Mouse (Mus musculus) lung, embryonic 16.5 days (tissue): ENCODE results near the gene Htra1. TPM values are rescaled to one million over a fixed set of nuclear protein-coding genes. Genes with fewer than 3 reads are reported as not detected.

Experiments
- ATAC-seq: fragments of 200-750 bp; cut with Nextera tagmentation; 2 replicates; pipeline ENCODE4 v1.8.0; 2017; ENCODE audit warnings: low read depth, mild to moderate bottlenecking, moderate library complexity
- H3K27ac ChIP-seq: fragments of 300-500 bp; sonication (generic); 2 replicates; pipeline ENCODE4 v1.5.1; 2014; ENCODE audit warnings: mild to moderate bottlenecking, control low read depth, low read length
- H3K27me3 ChIP-seq: fragments of 300-500 bp; sonication (generic); 2 replicates; pipeline ENCODE4 v1.6.1; 2014; ENCODE audit warnings: low read depth, low read length, mixed read lengths; ENCODE audit not compliant: control insufficient read depth, insufficient read depth
- H3K36me3 ChIP-seq: fragments of 300-500 bp; sonication (generic); 2 replicates; pipeline ENCODE4 v1.6.1; 2014; ENCODE audit warnings: low read length; ENCODE audit not compliant: control insufficient read depth, insufficient read depth
- H3K4me1 ChIP-seq: fragments of 300-500 bp; sonication (generic); replicated peaks from 2 replicates; pipeline ENCODE4 v1.6.1; 2014; ENCODE audit warnings: low read length, mixed read lengths; ENCODE audit not compliant: control insufficient read depth, insufficient read depth
- H3K4me2 ChIP-seq: fragments of 300-500 bp; sonication (generic); 2 replicates; pipeline ENCODE4 v1.6.1; 2014; ENCODE audit warnings: low read depth, low read length, control low read depth
- H3K4me3 ChIP-seq: fragments of 300-500 bp; sonication (generic); 2 replicates; pipeline ENCODE4 v1.5.1; 2014; ENCODE audit warnings: mild to moderate bottlenecking, low read length, control low read depth
- H3K9ac ChIP-seq: fragments of 300-500 bp; sonication (generic); 2 replicates; pipeline ENCODE4 v1.6.1; 2014; ENCODE audit warnings: low read length, control low read depth
- H3K9me3 ChIP-seq: fragments of 300-500 bp; sonication (generic); 2 replicates; pipeline ENCODE4 v1.6.1; 2016; ENCODE audit warnings: low read length; ENCODE audit not compliant: control insufficient read depth
- WGBS: fragments of 180-500 bp; shearing (Covaris S2); extraction: QIAGEN DNeasy Blood & Tissue Kit; methylation state at CpG from one replicate; pipeline ENCODE4 v1.1.7; 2014; 5-methylcytosine and 5-hydroxymethylcytosine counted together
- polyA plus RNA-seq: library from polyadenylated mRNA; unstranded; fragments of >200 nt; fragmentation: Nextera tagmentation; extraction: Ambion mirVana; gene quantifications from 2 replicates; pipeline ENCODE4 v1.2.1, GENCODE M21; 2015

Htra1 gene
- 71.6 and 75.7 TPM in 2 replicates for polyA plus RNA-seq

GRCm38 (mm10) chr7:130935793-130936471 is at the start of gene Htra1:
Htra1 (plus strand) TSS chr7:130936111.
- Histone ChIP-seq H3K9me3 (no peaks in the 10 kb centered on the region), H3K4me1 (peaks cover 18% of the 10 kb centered on the region), H3K4me3 (peak within 1 kb of the TSS; percentile 60), H3K36me3 (no peaks in the 10 kb centered on the region), H3K9ac (peak within 1 kb of the TSS; percentile 55), H3K27ac (no peak within 1 kb of the TSS), H3K4me2 (peak within 1 kb of the TSS; percentile 81), H3K27me3 (peaks cover 56% of the 10 kb centered on the region)
- ATAC-seq = peak; percentile 88
- 0% methylated on average over 68 of the region's 70 CpGs for WGBS

- WGBS = 64% methylated on average over 3 of the region's 3 CpGs
- no peak for ATAC-seq
- Histone ChIP-seq H3K4me2 (no peak overlapping the region), H3K4me1 (no peaks in the 10 kb centered on the region), H3K27ac (no peak overlapping the region), H3K27me3 (no peaks in the 10 kb centered on the region), H3K9me3 (no peaks in the 10 kb centered on the region), H3K4me3 (no peak overlapping the region), H3K36me3 (peaks cover 11% of the 10 kb centered on the region), H3K9ac (no peak overlapping the region)
Observed at GRCm38 (mm10) chr7:130886246-130886645, 49.7 kb upstream of the Htra1 start.

GRCm38 (mm10) chr7:130887946-130888345 is 48.0 kb upstream of the Htra1 start:
- no peak overlapping the region for H3K4me2 ChIP-seq
- peaks cover 12% of the 10 kb centered on the region for H3K36me3 ChIP-seq
- H3K9ac ChIP-seq = no peak overlapping the region
- ATAC-seq = no peak
- no peak overlapping the region for H3K27ac ChIP-seq
- H3K9me3 ChIP-seq = no peaks in the 10 kb centered on the region
- H3K27me3 ChIP-seq = no peaks in the 10 kb centered on the region
- no peaks in the 10 kb centered on the region for H3K4me1 ChIP-seq
- no peak overlapping the region for H3K4me3 ChIP-seq
- 45% methylated on average over 3 of the region's 3 CpGs for WGBS

- Histone ChIP-seq H3K27me3 (no peaks in the 10 kb centered on the region), H3K27ac (no peak overlapping the region), H3K4me2 (no peak overlapping the region), H3K4me1 (no peaks in the 10 kb centered on the region), H3K4me3 (no peak overlapping the region), H3K36me3 (peaks cover 4% of the 10 kb centered on the region; the same call in 1 of the 2 replicates), H3K9ac (no peak overlapping the region), H3K9me3 (no peaks in the 10 kb centered on the region)
- 19% methylated on average over 2 of the region's 2 CpGs for WGBS
- no peak for ATAC-seq
Observed at GRCm38 (mm10) chr7:130890871-130891270, 45.0 kb upstream of the Htra1 start.

GRCm38 (mm10) chr7:130892973-130893372 is 42.9 kb upstream of the Htra1 start:
- Histone ChIP-seq H3K27ac (no peak overlapping the region), H3K9me3 (no peaks in the 10 kb centered on the region), H3K4me2 (no peak overlapping the region), H3K36me3 (peaks cover 7% of the 10 kb centered on the region; the same call in 1 of the 2 replicates), H3K9ac (no peak overlapping the region), H3K4me3 (no peak overlapping the region), H3K4me1 (no peaks in the 10 kb centered on the region), H3K27me3 (no peaks in the 10 kb centered on the region)
- no peak for ATAC-seq
- WGBS = 70% methylated on average over 6 of the region's 6 CpGs

GRCm38 (mm10) chr7:130894931-130895617 is 40.8 kb upstream of the Htra1 start:
- H3K4me2 ChIP-seq = no peak overlapping the region
- H3K27me3 ChIP-seq = no peaks in the 10 kb centered on the region
- no peak overlapping the region for H3K27ac ChIP-seq
- no peak overlapping the region for H3K9ac ChIP-seq
- no peak overlapping the region for H3K4me3 ChIP-seq
- H3K9me3 ChIP-seq = no peaks in the 10 kb centered on the region
- ATAC-seq = no peak
- H3K4me1 ChIP-seq = no peaks in the 10 kb centered on the region
- WGBS = 80% methylated on average over 9 of the region's 9 CpGs
- peaks cover 10% of the 10 kb centered on the region; the same call in 1 of the 2 replicates for H3K36me3 ChIP-seq

- Histone ChIP-seq H3K36me3 (peaks cover 11% of the 10 kb centered on the region), H3K4me1 (no peaks in the 10 kb centered on the region), H3K4me3 (no peak overlapping the region), H3K4me2 (no peak overlapping the region), H3K9ac (no peak overlapping the region), H3K27me3 (no peaks in the 10 kb centered on the region), H3K9me3 (no peaks in the 10 kb centered on the region), H3K27ac (no peak overlapping the region)
- no peak for ATAC-seq
- 90% methylated on average over 2 of the region's 2 CpGs for WGBS
Observed at GRCm38 (mm10) chr7:130895618-130895945, 40.3 kb upstream of the Htra1 start.

- no peak overlapping the region for H3K4me3 ChIP-seq
- no peak overlapping the region for H3K9ac ChIP-seq
- no peaks in the 10 kb centered on the region for H3K4me1 ChIP-seq
- peaks cover 13% of the 10 kb centered on the region for H3K36me3 ChIP-seq
- no peaks in the 10 kb centered on the region for H3K27me3 ChIP-seq
- no peaks in the 10 kb centered on the region for H3K9me3 ChIP-seq
- 72% methylated on average over 3 of the region's 3 CpGs for whole genome bisulfite sequencing
- H3K27ac ChIP-seq = no peak overlapping the region
- no peak overlapping the region for H3K4me2 ChIP-seq
- no peak for ATAC-seq
Observed at GRCm38 (mm10) chr7:130896064-130896463, 39.8 kb upstream of the Htra1 start.

GRCm38 (mm10) chr7:130897201-130897600 is 38.7 kb upstream of the Htra1 start:
- Histone ChIP-seq H3K9me3 (no peaks in the 10 kb centered on the region), H3K9ac (no peak overlapping the region), H3K4me3 (no peak overlapping the region), H3K27ac (no peak overlapping the region), H3K27me3 (no peaks in the 10 kb centered on the region), H3K4me2 (no peak overlapping the region), H3K4me1 (no peaks in the 10 kb centered on the region), H3K36me3 (peaks cover 13% of the 10 kb centered on the region)
- ATAC-seq = no peak
- 87% methylated on average over 10 of the region's 10 CpGs for WGBS
